Mouse (Mus musculus) spleen, adult 18-20 months (tissue): ENCODE results near the gene Pclo.
"Not testable (repeated sequence)": the region's sequence is repeated elsewhere in the genome, so short reads cannot be mapped to it uniquely, and the experiment has no call there.

Experiments used
- DNase-seq, 2 experiments: peaks; one replicate each; pipeline ENCODE4 v3.0.0; 2022; ENCODE audit warnings: mixed read lengths in 2 of 2

The Pclo gene

DNA sequence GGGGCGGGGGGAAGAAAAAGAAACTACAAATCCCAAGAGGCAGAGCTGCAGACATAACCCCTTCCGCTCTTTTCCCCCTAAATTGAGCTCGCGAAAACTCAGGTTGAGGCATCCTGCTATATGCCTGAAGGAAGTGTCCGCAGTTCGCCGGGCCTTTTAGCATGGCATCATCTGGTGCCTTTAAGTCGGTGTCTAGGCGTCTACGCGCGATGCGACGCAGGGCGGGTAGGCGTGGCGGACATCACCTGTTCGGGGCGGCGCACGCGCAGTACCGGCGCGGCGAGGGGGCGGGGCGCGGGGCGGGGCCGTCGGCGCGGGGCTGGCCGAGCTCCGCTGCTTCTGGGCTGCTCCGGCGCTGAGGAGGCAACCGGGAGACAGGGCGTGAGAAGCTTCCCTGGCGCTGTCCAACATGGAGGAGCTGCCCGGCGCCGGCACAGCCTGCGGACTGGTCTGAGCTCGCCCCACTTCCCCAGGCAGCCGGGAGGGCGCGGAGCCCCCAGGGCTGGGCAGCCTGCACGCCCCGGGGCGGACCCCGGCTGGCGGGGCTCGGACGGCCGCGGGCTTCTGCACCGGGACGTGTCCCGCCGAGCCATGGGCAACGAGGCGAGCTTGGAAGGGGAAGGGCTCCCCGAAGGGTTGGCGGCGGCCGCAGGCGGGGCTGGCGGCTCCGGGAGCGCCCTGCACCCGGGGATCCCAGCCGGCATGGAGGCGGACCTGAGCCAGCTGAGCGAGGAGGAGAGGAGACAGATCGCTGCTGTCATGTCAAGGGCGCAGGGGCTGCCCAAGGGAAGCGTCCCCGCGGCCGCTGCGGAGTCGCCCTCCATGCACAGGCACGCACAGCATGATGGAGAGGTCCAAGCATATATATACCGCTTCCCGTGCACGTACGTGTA, at the start of gene Pclo:
Pclo (plus strand) TSS at position 288 of the 893 bp plus-strand sequence.
- DNase-seq = no peak

DNA sequence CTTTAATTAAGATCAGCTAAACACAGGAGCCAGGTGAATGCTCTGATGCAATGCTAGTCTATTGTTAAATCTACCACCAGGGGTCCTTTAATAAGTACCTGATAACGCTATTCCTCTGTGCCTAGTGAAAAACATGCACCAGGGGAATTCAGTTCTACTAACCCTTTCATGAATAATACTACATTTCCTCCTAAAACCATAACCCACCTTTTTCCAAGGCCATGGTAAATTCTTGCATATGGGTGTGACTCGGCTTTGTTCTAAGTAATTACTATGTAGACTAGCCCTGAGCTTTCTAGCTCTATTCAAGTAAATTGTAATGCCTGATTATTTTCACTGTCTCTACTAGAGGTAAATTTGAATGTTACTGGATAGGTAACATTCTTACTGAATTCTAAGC, 20.3 kb upstream of the Pclo start:
- DNase-seq = not testable (repeated sequence)

DNA sequence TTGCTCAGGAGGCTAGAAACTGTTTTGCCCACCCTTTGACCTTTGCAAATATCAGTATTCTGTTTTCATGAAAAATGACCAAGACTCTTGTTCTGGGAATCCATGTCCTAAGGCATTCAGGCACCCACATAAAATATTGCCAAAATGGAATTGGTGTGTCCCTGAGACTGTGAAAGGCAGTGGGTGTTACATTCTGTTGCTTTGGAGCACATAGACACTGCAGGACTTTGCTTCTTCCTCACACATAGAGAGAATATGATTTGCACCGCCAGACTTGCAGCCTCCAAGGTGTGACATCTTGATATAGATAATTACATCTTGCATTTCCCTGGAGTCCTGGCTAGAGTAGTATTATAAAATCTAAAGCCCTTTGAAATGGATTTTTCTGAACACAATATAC, 6.2 kb upstream of the Pclo start:
- no peak for DNase-seq

DNA sequence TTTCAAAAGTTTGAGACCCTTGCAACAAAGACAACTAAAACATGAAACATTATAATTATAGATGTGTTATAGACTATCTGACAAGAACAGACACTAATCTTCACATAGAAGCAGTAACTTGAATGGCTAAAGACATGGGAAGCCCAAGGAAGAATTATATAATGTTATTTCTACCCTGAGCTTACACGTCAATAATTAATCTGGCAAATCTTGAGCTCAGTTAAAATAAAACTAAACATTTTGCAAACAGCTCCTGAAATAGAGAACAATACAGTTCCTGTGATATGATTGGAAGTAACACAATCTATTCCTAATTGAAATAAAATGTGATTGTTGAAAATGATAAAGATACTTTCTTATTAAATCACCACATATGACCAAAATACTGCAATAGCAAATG, 5.1 kb upstream of the Pclo start:
- no peak for DNase-seq

DNA sequence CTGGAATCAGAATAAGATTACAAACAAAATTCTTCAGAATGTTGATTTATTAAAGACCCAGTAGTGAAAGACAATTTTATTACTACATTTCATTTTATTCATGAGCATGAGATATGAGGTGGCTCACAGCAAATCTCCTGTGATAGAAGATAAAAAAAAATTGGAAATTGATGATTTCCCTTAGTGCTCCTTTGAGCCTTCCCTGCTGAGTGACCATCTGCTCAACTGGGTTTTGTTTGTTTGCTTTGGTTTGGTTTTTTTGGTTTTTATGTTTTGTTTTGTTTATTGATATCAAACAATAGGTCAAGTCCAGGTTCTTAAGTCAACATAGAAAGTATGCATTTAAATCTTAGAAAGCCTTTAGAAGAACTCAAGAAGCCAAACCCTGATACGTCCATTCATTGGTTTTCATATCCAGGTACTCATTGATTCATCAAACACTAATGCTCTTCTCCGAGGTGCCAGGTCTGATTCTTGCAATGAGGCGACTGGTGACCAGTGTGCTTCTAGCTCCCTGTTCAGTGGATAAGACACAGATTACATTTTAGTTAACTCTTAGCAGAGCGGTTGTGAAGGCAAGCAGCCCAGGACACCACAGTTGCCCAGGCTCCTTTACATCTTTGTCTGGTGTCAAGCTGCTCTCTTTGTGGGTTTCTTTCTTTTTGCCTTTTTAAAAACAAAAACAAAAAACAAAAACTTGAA, 3.6 kb downstream of the Pclo start:
- DNase-seq = no peak

DNA sequence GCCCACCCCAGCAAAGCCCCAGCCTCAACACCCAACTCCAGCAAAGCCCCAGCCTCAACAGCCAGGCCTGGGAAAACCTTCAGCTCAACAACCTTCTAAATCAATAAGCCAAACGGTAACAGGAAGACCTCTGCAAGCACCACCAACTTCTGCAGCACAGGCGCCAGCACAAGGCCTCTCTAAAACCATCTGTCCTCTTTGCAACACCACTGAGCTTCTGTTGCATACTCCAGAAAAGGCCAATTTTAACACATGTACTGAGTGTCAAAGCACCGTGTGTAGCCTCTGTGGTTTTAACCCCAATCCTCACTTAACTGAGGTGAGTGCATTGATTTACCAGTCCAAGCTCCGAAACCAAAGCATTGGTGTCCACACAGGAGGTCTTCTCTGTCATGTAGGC, 7.3 kb downstream of the Pclo start:
- no peak for DNase-seq

DNA sequence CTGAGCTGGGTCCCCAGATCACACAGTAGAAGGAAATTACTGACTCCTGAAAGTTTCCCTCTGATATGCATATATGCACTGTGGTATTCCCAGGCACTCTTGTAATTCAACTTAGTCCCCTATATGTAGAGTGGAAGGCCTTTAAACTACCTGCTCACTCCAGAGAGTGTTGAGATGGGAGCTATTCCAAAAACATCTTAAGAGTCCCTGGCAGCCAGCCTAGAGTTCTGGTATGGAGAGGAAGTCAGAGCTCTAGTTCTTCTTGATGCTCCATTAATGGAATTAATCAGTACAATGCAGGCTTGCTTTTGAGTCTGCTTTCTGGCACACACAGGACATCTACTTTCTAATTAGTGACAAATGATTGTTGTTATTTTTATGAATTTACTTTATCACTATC, 11.3 kb downstream of the Pclo start:
- DNase-seq = no peak

DNA sequence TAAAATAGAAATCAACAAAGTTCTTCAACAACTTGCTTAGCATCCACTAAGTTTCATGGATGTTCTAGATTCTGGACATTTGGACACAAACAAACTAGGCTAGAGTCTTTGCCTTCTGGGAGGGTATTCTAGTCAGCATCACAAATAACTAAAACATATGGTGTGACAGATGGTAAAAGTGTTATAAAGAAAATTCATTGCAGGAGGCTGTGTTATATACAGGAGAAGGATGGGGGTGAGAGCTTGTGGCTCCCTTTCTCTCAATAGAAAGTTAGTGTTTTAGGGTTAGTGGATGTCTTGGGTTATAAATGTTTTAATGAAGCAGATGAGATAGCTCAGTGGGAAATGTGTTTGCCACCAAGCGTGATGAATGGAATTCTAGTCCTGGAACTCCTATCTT, 13.1 kb downstream of the Pclo start:
- DNase-seq = no peak

DNA sequence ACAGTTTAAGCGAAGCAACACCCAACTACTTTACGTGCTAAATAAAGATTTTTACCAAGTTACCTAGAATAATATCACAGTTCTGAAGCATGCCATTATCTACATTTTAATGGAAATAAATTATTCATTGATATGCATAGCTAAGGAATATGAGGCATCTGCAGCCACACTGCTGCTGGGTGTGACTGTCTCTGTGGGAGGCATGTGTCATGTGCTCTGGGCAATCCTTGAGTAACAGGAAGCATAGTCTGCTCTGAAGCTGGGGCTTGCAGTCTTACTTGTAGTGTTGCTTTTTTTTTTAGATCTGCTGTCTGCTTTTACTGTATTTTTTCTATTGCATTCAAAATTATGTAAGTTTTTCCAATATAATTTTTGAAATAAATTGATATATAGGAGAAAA, 17.2 kb downstream of the Pclo start:
- DNase-seq = no peak

DNA sequence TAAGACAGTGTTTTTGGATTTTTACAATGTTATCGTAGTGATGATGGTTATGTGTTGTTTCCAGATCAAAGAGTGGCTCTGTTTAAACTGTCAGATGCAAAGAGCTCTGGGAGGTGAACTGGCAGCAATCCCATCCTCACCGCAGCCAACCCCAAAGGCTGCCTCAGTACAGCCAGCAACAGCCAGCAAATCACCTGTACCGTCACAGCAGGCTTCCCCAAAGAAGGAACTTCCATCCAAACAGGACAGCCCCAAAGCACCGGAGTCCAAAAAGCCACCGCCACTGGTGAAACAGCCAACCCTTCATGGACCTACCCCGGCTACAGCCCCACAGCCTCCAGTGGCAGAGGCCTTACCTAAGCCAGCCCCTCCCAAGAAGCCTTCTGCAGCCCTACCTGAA, 24.6 kb downstream of the Pclo start:
- DNase-seq = no peak

DNA sequence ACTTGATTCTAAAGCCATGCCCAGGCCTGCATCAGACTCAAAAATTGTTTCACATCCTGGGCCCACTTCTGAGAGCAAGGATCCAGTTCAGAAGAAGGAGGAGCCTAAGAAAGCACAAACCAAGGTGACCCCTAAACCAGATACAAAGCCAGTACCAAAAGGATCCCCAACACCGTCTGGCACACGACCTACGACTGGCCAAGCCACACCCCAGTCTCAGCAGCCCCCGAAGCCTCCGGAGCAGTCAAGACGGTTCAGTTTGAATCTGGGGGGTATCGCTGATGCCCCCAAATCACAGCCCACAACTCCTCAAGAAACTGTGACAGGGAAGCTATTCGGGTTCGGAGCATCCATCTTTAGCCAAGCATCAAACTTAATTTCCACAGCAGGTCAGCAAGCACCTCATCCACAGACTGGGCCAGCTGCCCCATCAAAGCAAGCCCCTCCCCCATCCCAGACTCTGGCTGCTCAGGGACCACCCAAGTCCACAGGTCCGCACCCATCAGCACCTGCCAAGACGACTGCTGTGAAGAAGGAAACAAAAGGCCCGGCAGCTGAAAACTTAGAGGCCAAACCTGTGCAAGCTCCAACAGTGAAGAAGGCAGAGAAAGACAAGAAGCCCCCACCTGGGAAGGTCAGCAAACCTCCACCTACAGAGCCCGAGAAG, 25.4 kb downstream of the Pclo start:
- no peak for DNase-seq

DNA sequence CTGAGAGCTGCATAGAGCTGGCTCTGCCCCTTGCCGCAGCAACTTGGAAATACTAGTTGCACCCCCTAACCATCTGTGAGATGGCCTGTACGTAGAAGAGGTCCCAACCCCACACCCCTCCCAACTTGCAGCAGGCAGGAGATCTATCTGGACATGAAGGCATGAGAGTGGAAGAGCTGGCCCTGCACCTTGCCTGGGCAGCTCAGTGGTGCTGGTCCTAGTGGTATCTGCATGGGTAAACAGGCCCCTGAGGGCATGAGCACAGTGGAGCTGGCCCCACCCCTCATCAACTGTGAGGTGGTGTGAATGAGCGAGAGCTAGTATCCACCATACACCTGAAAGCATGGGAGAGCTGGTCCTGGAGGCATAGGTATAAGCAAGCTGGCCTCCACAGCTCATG, 60.9 kb downstream of the Pclo start:
- DNase-seq = no peak

DNA sequence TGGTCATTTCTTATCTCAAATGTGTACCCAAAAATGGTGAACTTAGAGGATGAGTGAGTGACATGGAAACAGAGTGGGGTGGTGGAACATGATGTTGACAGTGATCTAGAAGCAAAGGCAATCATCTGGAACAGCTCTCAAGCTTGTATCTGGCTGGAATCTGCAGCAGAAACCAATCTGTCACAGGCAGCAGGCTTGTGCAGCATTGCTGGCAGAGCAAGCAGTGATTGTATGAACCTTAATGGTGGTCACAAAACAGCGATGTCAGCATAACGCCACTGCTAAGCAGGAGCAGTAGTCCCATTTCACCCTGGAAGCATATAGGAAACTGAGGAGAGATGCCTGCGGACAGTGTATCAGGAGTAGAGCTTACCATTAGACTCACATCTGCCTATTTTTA, 76.8 kb downstream of the Pclo start:
- no peak for DNase-seq

DNA sequence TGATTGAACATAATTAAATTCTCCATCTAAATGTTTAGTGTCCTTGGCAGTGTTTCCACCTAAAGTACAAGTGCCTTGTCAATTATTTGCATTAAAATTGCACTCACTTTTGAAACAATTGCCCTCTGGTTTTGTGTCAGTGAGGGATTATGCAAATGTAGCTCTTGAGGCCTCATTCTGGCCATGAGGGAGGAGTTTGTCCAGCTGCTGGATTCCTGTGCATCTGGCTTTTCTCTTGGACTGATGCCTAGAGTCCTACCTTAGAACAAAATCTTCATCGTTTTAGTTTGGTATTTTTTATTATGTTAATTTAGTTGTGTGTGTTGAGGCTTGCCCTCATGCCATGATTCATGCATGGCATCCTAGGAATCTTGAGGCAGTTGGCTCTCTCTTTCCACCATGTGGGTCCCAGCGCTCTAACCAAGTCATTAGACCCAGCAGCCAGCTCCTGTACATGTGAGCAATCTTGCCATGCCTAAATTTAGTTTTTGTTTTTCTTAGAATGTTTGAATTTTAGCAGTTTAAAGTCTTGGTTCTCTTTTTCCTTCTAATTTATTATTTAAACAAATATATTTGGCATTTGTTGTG, 80.8 kb downstream of the Pclo start:
- no peak for DNase-seq

DNA sequence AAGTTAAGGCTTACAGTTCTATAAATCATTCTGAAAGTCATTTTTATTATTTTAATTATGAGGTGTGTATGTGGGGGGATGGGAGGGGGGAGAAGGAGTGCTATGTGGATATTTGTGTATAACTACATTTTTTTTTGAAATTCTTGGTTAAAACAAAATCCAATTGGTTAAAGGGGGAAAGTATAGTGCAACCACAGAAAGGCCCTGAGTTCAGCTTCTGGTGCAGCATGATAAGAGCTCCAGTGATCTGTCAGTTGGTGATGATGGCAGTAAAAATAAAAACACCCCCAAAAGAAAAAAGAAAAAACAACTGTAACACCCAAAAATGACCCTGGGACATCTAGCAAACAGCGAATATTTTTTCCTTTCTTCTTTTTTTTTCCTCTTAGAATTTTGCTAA, 93.6 kb downstream of the Pclo start:
- DNase-seq = no peak

DNA sequence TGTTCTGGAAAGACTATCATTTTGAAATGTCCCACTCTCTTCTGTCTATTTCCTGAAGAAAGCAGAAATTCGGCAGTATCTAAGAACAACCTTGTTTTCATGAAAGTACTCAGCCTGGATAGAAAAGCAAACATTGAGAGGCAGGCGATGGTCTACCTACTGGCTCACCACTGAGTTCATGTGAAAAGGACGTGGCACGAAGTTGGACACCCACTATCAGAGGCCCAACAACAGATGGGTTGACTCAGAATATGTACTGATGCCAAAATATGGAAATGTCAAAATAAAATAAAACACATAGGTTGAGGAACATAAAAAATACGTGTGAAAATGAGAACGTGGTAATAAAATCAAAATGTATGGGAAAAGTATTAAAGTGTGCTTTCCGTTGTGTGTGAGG, 106.4 kb downstream of the Pclo start:
- no peak for DNase-seq

DNA sequence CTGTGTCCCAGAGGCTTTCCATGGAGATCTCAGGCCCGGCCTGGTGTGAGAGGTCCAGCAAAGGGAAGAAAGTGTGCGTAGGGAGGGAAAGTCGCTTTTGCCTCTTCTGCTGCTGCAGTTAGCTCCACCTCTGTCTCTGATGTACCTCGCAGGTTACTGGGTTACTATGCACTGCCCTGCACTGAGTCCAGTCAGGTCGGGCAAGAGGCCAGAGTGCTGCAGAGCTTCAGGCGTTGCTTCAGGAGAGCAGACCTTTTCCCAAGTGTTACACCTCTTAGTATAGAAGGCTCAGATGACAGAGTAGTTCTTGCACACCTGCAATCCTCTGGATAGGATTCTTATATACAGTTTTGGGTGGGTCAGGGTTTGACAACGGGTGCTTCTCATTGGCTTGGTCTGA, 108.6 kb downstream of the Pclo start:
- no peak for DNase-seq

DNA sequence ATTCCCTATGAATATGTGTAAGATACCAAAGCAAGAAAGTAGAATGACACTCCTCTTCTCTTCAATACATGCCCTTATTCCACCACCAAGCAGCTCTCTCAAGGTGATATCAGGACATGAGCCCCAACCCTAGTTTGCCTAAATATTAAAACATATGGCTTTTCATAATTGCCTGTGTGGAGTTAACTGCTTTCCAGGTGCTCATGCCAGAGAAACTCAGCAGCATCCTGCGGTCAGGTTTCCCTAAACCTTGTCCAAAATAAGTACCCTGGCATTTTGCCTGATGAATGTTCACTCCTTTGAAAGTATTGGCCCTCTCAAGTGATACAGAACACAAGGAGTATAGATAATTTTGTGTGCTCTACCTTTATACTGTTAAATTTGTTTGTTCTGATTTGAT, 126.5 kb downstream of the Pclo start:
- DNase-seq = no peak

DNA sequence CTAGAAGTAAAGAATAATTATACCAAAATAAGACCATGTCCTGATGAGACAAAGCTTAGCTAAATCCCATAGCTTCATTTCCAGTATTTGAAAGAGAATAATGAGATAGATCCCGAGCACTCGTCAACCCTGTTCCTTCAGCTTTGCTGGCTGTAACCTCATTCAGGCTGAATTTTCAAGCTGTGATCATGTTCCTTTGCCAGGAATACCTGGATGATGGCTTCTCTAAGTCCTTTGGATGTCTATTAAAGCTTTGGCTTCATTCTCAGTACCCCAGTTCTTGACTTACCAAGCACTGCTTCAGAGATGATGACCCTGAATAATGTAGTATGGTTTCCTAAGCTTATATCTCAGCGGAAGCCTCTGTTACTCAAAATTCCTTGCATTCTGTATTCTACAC, 131.1 kb downstream of the Pclo start:
- no peak for DNase-seq

DNA sequence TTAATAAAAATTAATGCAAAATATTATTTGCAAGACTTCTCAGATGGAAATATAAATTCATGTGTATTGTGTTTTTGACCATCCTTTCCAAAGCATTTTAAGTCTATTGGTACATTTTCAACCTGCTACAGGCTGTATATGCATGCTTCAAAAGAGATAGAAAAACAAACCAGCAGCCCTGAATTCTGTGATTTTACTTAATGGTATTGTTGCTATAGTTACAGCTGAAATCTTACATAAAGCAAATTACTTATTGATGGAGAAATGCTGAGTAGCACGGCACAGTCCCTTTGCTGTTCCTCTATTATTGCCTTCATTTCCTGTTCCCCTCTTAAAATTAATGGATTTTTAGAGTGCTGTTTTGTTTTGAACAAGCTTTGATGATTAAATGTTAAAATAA, 145.9 kb downstream of the Pclo start:
- DNase-seq = no peak

DNA sequence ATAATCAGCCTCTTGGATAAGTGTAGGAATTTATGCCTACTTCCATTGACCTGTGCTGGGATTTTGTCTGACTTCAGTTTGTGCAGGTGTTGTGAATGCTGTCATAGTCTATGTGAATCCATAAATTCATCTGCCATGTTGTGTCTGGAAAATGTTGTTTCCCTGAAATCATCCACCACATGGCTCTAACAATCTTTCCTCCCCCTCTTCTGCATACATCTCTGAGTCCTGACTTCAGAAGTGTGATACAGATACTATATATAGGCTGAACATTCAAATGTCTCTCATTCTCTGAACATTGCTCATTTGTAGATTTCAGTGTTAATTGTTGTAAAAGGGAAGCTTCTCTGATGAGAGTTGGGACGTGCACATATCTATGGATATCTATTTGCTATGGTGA, 147.5 kb downstream of the Pclo start:
- no peak for DNase-seq

DNA sequence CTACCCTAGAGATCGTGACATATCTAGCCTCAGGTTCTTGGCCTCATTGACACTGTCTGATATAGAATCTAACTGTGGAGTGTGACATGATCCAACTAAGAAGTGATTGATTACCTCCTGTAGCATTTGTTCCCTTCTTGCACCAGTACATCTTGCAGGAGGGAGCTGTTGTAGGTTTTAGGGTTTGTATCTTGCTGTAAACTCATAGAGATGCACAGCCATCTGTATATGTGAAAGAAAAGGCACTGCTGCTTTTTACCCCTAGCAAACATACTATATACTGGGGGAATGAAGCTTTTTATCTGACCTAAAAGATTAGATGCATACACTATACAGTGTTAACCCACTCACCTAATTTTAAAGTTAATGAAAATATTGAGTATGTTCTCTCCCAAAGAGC, 147.9 kb downstream of the Pclo start:
- DNase-seq = no peak

DNA sequence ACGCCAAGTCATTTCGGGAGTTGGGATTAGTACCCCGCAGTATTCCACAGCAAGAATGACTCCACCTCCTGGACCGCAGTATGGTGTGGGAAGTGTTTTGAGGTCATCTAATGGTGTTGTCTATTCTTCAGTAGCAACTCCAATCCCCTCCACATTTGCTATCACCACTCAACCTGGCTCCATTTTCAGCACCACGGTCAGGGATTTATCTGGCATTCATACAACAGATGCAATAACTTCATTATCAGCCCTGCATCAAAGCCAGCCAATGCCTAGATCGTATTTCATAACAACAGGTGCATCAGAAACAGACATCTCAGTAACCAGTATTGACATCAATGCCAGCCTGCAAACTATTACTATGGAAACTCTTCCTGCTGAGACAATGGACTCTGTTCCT, 165.7 kb downstream of the Pclo start:
- DNase-seq = no peak

DNA sequence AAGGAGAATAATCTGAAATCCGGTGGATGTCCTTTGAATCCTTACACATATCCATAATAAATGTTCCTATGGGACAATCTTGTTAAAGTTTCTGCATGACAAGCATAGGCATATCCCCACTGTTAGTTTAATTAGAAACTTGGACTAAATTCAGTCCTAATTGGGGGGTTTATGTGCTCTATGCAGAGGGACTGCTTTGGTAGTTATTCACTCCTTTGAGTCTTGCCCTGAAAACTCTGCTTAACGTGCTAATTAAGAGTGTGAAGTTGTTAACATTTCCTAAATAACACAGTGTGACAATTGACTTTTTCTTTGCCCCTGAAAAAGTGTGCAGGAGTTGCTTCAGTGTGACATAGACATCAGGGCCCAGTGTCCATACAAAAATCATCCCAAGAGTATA, 177.3 kb downstream of the Pclo start:
- DNase-seq = no peak
